Mouse (Mus musculus) ES-E14 (cell line): Measurements from ENCODE around the gene Prdx1.

ENCODE experiments used
- CHD2 ChIP-seq: IDR thresholded peaks from 2 replicates; pipeline ENCODE4 v1.6.1; 2014; ENCODE audit warnings: mild to moderate bottlenecking, low read depth, low read length, inconsistent platforms
- ZC3H11A ChIP-seq: IDR thresholded peaks from 2 replicates; pipeline ENCODE4 v1.6.1; 2012; ENCODE audit warnings: low read depth, mild to moderate bottlenecking, inconsistent platforms, low read length, borderline replicate concordance

DNA sequence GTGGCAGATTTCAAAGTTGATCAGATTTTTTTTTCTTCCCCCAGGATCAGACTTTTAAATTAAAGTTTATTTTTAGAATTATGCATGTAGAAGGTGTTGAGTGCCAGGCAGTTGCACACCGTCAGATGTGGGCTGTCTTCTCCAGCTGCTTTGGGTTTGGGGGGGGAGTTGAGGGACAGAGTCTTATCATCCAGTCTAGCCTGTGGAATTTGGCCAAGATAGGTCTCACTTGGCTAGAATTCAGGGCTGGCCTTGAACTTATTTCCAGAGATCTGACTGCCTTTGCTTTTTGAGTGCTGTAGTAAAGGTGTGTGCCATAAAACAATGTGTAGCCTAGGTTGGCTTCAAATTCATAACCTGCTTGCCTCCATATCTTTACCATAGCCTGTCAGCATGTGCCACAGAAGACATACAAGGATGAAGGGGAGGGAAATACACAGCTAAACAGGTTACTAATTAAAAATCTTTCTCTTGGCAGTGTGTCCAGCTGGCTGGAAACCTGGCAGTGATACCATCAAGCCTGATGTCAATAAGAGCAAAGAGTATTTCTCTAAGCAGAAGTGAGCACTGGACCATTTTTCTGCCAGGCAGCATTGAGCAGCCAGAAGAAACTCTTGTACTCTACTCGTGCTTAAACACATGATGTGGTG is 13.5 kb downstream of the Prdx1 start:
- no peak for TF ChIP-seq CHD2
- TF ChIP-seq ZC3H11A = no peak
